Mouse (Mus musculus): ENCODE measurements at regions not wholly inside any gene's neighbourhood (a gene's known extent, or its start where the extent isn't known, plus 50 kb on each side); places are given as distances from the start of the nearest gene placed in this dataset.

GRCm38 (mm10) chr9:122437464-122437863 lies 86.1 kb downstream of the Abhd5 start:
- no peak for DNase-seq (ENCODE audit: low read depth, low spot score)

GRCm38 (mm10) chr9:122446387-122447105 lies 95.1 kb downstream of the Abhd5 start:
- DNase-seq (ENCODE audit: low read depth, low spot score), result no peak

- no peak for DNase-seq (ENCODE audit: low read depth, low spot score)
These were observed 96.2 kb downstream of the Abhd5 start for GRCm38 (mm10) chr9:122447568-122447967.

GRCm38 (mm10) chr9:122448342-122448741 lies 96.9 kb downstream of the Abhd5 start:
- no peak for DNase-seq (ENCODE audit: low read depth, low spot score)

GRCm38 (mm10) chr9:122450524-122450923 lies 99.1 kb downstream of the Abhd5 start:
- DNase-seq (ENCODE audit: low read depth, low spot score), result no peak

GRCm38 (mm10) chr9:122455301-122455700 lies 103.9 kb downstream of the Abhd5 start:
- DNase-seq (ENCODE audit: low read depth, low spot score), result no peak

GRCm38 (mm10) chr9:122455779-122456178 lies 104.4 kb downstream of the Abhd5 start:
- no peak for DNase-seq (ENCODE audit: low read depth, low spot score)

GRCm38 (mm10) chr9:122459491-122459890 lies 108.1 kb downstream of the Abhd5 start:
- no peak for DNase-seq (ENCODE audit: low read depth, low spot score)

GRCm38 (mm10) chr9:122471539-122471938 lies 120.1 kb downstream of the Abhd5 start:
- DNase-seq (ENCODE audit: low read depth, low spot score), result no peak

GRCm38 (mm10) chr9:122476356-122476755 lies 124.9 kb downstream of the Abhd5 start:
- peak; percentile 42 for DNase-seq (ENCODE audit: low read depth, low spot score)

- no peak for DNase-seq (ENCODE audit: low read depth, low spot score)
These were observed 135.6 kb downstream of the Abhd5 start for GRCm38 (mm10) chr9:122487001-122487400.

GRCm38 (mm10) chr9:122494691-122495090 lies 143.3 kb downstream of the Abhd5 start:
- DNase-seq (ENCODE audit: low read depth, low spot score), result no peak

- no peak for DNase-seq (ENCODE audit: low read depth, low spot score)
These were observed 145.1 kb downstream of the Abhd5 start for GRCm38 (mm10) chr9:122496482-122496985.

GRCm38 (mm10) chr9:122501864-122502341 lies 150.5 kb downstream of the Abhd5 start:
- no peak for DNase-seq (ENCODE audit: low read depth, low spot score)

- no peak for DNase-seq (ENCODE audit: low read depth, low spot score)
These were observed 170.2 kb downstream of the Abhd5 start for GRCm38 (mm10) chr9:122521569-122521968.

- no peak for DNase-seq (ENCODE audit: low read depth, low spot score)
These were observed 174.2 kb downstream of the Abhd5 start for GRCm38 (mm10) chr9:122525621-122526055.

GRCm38 (mm10) chr9:122528267-122528666 lies 176.9 kb downstream of the Abhd5 start:
- no peak for DNase-seq (ENCODE audit: low read depth, low spot score)

- no peak for DNase-seq (ENCODE audit: low read depth, low spot score)
These were observed 178.3 kb downstream of the Abhd5 start for GRCm38 (mm10) chr9:122529721-122530120.

- no peak for DNase-seq (ENCODE audit: low read depth, low spot score)
These were observed 180.4 kb downstream of the Abhd5 start for GRCm38 (mm10) chr9:122531806-122532205.

GRCm38 (mm10) chr9:122534121-122534814 lies 182.9 kb downstream of the Abhd5 start:
- DNase-seq (ENCODE audit: low read depth, low spot score), result peak; percentile 37

- no peak for DNase-seq (ENCODE audit: low read depth, low spot score)
These were observed 183.6 kb downstream of the Abhd5 start for GRCm38 (mm10) chr9:122534965-122535364.

- no peak for DNase-seq (ENCODE audit: low read depth, low spot score)
These were observed 188.7 kb downstream of the Abhd5 start for GRCm38 (mm10) chr9:122540091-122540490.

GRCm38 (mm10) chr9:122556051-122556450 lies 191.1 kb upstream of the Topaz1 start:
- no peak for DNase-seq (ENCODE audit: low read depth, low spot score)
